Mouse (Mus musculus) heart, adult 2 months (tissue): Measurements from ENCODE around the gene Rsph14. TPM values are rescaled to one million over a fixed set of nuclear protein-coding genes. Genes with fewer than 3 reads are reported as not detected.

Source experiments
- DNase-seq, 2 experiments: peaks; one replicate each; pipeline ENCODE4 v3.0.0; 2021
- H3K27ac ChIP-seq: fragments of 200-600 bp; 2 replicates; pipeline ENCODE4 v1.8.1; 2022
- H3K27me3 ChIP-seq: fragments of 200-500 bp; 2 replicates; pipeline ENCODE4 v1.6.1; 2012; ENCODE audit warnings: mild to moderate bottlenecking, low read length, inconsistent platforms, mixed read lengths; ENCODE audit not compliant: control insufficient read depth, insufficient read depth
- H3K36me3 ChIP-seq: fragments of 200-500 bp; 2 replicates; pipeline ENCODE4 v1.6.1; 2012; ENCODE audit warnings: low read length, inconsistent platforms; ENCODE audit not compliant: control insufficient read depth, insufficient read depth
- H3K4me1 ChIP-seq: fragments of 200-500 bp; 2 replicates; pipeline ENCODE4 v1.6.1; 2011; ENCODE audit warnings: low read length; ENCODE audit not compliant: control insufficient read depth, insufficient read depth
- H3K4me3 ChIP-seq: fragments of 200-600 bp; 2 replicates; pipeline ENCODE4 v1.8.1; 2022
- H3K79me2 ChIP-seq: fragments of 200-500 bp; replicated peaks from 2 replicates; pipeline ENCODE4 v1.6.1; 2012; ENCODE audit warnings: mild to moderate bottlenecking, inconsistent platforms, low read length, moderate library complexity, mixed read lengths; ENCODE audit not compliant: control insufficient read depth, insufficient read depth
- H3K9ac ChIP-seq: fragments of 200-500 bp; 2 replicates; pipeline ENCODE4 v1.6.1; 2012; ENCODE audit warnings: low read depth, mild to moderate bottlenecking, control low read depth, inconsistent platforms, low read length, mixed read lengths
- CTCF ChIP-seq: fragments of 200-600 bp; IDR thresholded peaks from 2 replicates; pipeline ENCODE4 v1.8.1; 2022; ENCODE audit warnings: antibody characterized with exemption, mild to moderate bottlenecking, moderate library complexity
- EP300 ChIP-seq: fragments of 200-500 bp; IDR thresholded peaks from 2 replicates; pipeline ENCODE4 v1.6.1; 2011; ENCODE audit warnings: low read depth, low read length, control low read depth; ENCODE audit not compliant: insufficient read depth
- POLR2A ChIP-seq: fragments of 200-500 bp; IDR thresholded peaks from 2 replicates; pipeline ENCODE4 v1.6.1; 2011; ENCODE audit warnings: mild to moderate bottlenecking, low read depth, low read length, control low read depth; ENCODE audit not compliant: insufficient read depth
- WGBS: fragments of 180-500 bp; shearing (Covaris S2); methylation state at CpG from one replicate; pipeline ENCODE4 v1.1.7; 2018; 5-methylcytosine and 5-hydroxymethylcytosine counted together
- intact Hi-C: fragments of 180-260 bp; cut with DNase I; formaldehyde crosslinking; loops from one replicate; pipeline ENCODE4 v1.15.1; 2025
- polyA plus RNA-seq: library from polyadenylated mRNA; depleted of rRNA; stranded (reverse); fragments of >200 nt; gene quantifications from 2 replicates; pipeline ENCODE4 v1.2.3, GENCODE M21; 2012
- total RNA-seq, 2 experiments: library from RNA; stranded (reverse); gene quantifications; 2 replicates each; pipeline ENCODE4 v1.2.3; 2021

Rsph14 gene
- total and polyA plus RNA-seq, 3 experiments, result 0.86 TPM; not detected in 2

GRCm38 (mm10) chr10:75061341-75062188 lies 29.2 kb upstream of the Rsph14 start:
- intact Hi-C loops, result loop anchor here (2.0 kb wide), 1 partner anchor 43 kb away; no protein-coding TSS in a partner anchor
- Histone ChIP-seq H3K27ac (peak overlapping the region; percentile 34; the same call in 1 of the 2 replicates), H3K79me2 (peaks cover 1% of the 10 kb centered on the region), H3K4me3 (peak overlapping the region; percentile 86), H3K9ac (peak overlapping the region; percentile 90), H3K27me3 (no peaks in the 10 kb centered on the region), H3K36me3 (no peaks in the 10 kb centered on the region), H3K4me1 (peaks cover 6% of the 10 kb centered on the region)
- WGBS, result 11% methylated on average over 71 of the region's 71 CpGs
- peak; percentile 29 to 52 for DNase-seq
- TF ChIP-seq CTCF, result no peak
- TF ChIP-seq POLR2A, result no peak
- no peak for TF ChIP-seq EP300

DNA sequence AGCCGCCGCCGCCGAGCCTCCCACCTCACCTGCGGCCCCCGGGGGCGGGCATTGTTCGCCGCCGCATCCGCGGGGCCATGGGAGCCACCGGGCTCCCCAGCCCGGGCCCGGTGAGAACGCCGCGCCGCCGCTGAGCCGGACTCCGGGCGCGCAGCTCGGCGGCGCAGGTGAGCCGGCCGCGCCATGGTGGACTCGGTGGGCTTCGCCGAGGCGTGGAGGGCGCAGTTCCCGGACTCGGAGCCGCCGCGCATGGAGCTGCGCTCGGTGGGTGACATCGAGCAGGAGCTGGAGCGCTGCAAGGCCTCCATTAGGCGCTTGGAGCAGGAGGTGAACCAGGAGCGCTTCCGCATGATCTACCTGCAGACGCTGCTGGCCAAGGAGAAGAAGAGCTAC lies 28.5 kb upstream of the Rsph14 start:
- peak overlapping the region; percentile 55 for H3K27ac ChIP-seq
- intact Hi-C loops, result loop anchor here (2.0 kb wide), 1 partner anchor 44 kb away; no protein-coding TSS in a partner anchor

DNA sequence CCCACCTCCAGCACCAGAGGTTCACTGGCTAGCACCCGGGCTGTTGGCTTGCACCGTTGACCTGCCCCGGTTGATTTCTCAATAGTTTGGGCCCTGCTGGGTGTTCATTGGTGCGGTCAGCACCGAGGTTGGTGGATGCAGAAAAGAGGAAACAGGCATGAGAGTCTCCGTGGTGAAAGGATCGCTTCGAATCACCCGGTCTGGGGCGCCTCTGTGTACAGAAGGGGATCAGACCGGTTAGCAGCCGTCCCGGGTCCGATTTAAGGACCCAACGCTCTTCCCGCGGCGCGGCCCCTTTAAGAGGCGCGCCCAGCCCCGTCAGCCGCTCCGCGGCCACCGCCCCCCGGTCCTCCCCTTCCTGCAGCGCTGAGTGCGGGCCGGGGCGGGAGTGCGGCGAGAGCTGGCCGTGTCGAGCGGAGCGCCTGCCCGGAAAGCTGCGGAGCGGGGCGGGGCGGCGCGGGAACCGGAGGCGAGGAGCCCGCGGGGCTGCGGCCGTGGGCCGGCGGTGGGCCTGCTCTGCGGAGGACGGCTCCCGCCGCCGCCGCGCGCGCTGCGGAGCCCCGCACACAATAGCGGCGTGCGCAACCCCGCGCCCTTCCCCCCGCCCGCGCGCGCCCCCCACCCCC lies 27.9 kb upstream of the Rsph14 start, which contains the start of gene Bcr:
Gene Bcr (plus strand): TSS at position 376 of the 626 bp plus-strand sequence.
- no peaks in the 10 kb centered on the region for H3K27me3 ChIP-seq
- intact Hi-C loops, result loop anchor here (2.0 kb wide), 1 partner anchor 44 kb away; no protein-coding TSS in a partner anchor
- H3K4me1 ChIP-seq, result peaks cover 4% of the 10 kb centered on the region
- H3K79me2 ChIP-seq, result no peaks in the 10 kb centered on the region; the same call in none of the 2 replicates
- peak within 1 kb of the TSS; percentile 86 for H3K4me3 ChIP-seq
- peak within 1 kb of the TSS; percentile 90 for H3K9ac ChIP-seq
- under 1% methylated on average over 52 of the region's 73 CpGs for WGBS
- H3K27ac ChIP-seq, result peak within 1 kb of the TSS; percentile 60
- DNase-seq, result peak; percentile 89
- no peaks in the 10 kb centered on the region for H3K36me3 ChIP-seq
- TF ChIP-seq EP300 (no peak), POLR2A (peak; percentile 48; the same call in 1 of the 2 replicates)

More for the DNA sequence above, 28.5 kb upstream of the Rsph14 start:
- Histone ChIP-seq H3K36me3 (no peaks in the 10 kb centered on the region), H3K4me1 (peaks cover 6% of the 10 kb centered on the region), H3K79me2 (peaks cover 1% of the 10 kb centered on the region), H3K9ac (peak overlapping the region; percentile 90), H3K4me3 (peak overlapping the region; percentile 86), H3K27me3 (no peaks in the 10 kb centered on the region)
- DNase-seq, result peak in 1 of 2 experiments; percentile 60
- TF ChIP-seq POLR2A, result no peak
- TF ChIP-seq CTCF, result no peak
- no peak for TF ChIP-seq EP300
- WGBS, result under 1% methylated on average over 44 of the region's 48 CpGs

- Histone ChIP-seq H3K27ac (no peak overlapping the region), H3K9ac (no peak overlapping the region), H3K4me3 (peak overlapping the region; percentile 86), H3K27me3 (no peaks in the 10 kb centered on the region), H3K36me3 (no peaks in the 10 kb centered on the region), H3K4me1 (peaks cover 5% of the 10 kb centered on the region), H3K79me2 (no peaks in the 10 kb centered on the region; the same call in none of the 2 replicates)
- intact Hi-C loops, result loop anchor here (1.0 kb wide), 1 partner anchor 92 kb away; no protein-coding TSS in a partner anchor
- peak; percentile 77 to 84 for DNase-seq
- WGBS, result under 1% methylated on average over 11 of the region's 11 CpGs
- TF ChIP-seq CTCF, result peak; percentile 89
- peak; percentile 91 for TF ChIP-seq EP300
- no peak for TF ChIP-seq POLR2A
Observed at GRCm38 (mm10) chr10:75059396-75059795, 27.0 kb upstream of the Rsph14 start.

GRCm38 (mm10) chr10:75058761-75059395 lies 26.5 kb upstream of the Rsph14 start:
- no peaks in the 10 kb centered on the region for H3K27me3 ChIP-seq
- H3K4me1 ChIP-seq, result peaks cover 6% of the 10 kb centered on the region
- no peak overlapping the region for H3K9ac ChIP-seq
- no peaks in the 10 kb centered on the region; the same call in none of the 2 replicates for H3K79me2 ChIP-seq
- TF ChIP-seq CTCF (no peak), EP300 (no peak), POLR2A (no peak)
- intact Hi-C loops, result loop anchor here (1.0 kb wide), 1 partner anchor 92 kb away; no protein-coding TSS in a partner anchor
- no peak overlapping the region for H3K4me3 ChIP-seq
- no peak for DNase-seq
- H3K36me3 ChIP-seq, result no peaks in the 10 kb centered on the region
- 51% methylated on average over 9 of the region's 9 CpGs for WGBS
- no peak overlapping the region for H3K27ac ChIP-seq
